Mouse (Mus musculus): ENCODE data around the gene Gm42715. TPM values are rescaled to one million over a fixed set of nuclear protein-coding genes. Genes with fewer than 3 reads are reported as not detected.
"Not testable (repeated sequence)": the region's sequence is repeated elsewhere in the genome, so short reads cannot be mapped to it uniquely, and the experiment has no call there.

Gm42715 gene
- polyA plus RNA-seq, 1 experiment = 13.1 TPM

GRCm38 (mm10) chr7:127497382-127497781, 22.0 kb upstream of the Gm42715 start:
- Histone ChIP-seq H3K27me3 (replicated peaks; ENCODE audit: control insufficient read depth, insufficient read depth, low read length) (no peaks in the 10 kb centered on the region), H3K36me3 (ENCODE audit: control insufficient read depth, insufficient read depth, low read length) (no peaks in the 10 kb centered on the region), H3K27ac (ENCODE audit: insufficient read depth, low read depth, low read length) (no peak overlapping the region), H3K4me1 (ENCODE audit: control insufficient read depth, insufficient read depth, low read length) (no peaks in the 10 kb centered on the region), H3K4me3 (ENCODE audit: insufficient read depth, low read depth, low read length) (no peak overlapping the region)
- no peak for TF ChIP-seq CTCF (conservative IDR thresholded peaks at IDR 0.05; ENCODE audit: insufficient read depth, insufficient read length, low read depth, low read length)
- TF ChIP-seq POLR2A (IDR thresholded peaks at IDR 0.05; ENCODE audit: low read depth, low read length) = no peak
- DNase-seq = no peak
- 66% methylated on average over 2 of the region's 2 CpGs for WGBS

- no peaks in the 10 kb centered on the region for H3K4me1 ChIP-seq (ENCODE audit: control insufficient read depth, insufficient read depth, low read length)
- WGBS = 44% methylated on average over 3 of the region's 3 CpGs
- no peaks in the 10 kb centered on the region for H3K27me3 ChIP-seq (replicated peaks; ENCODE audit: control insufficient read depth, insufficient read depth, low read length)
- no peak overlapping the region for H3K27ac ChIP-seq (ENCODE audit: insufficient read depth, low read depth, low read length)
- peak; percentile 63 for DNase-seq
- TF ChIP-seq CTCF (conservative IDR thresholded peaks at IDR 0.05; ENCODE audit: insufficient read depth, insufficient read length, low read depth, low read length) (peak; percentile 53), POLR2A (IDR thresholded peaks at IDR 0.05; ENCODE audit: low read depth, low read length) (no peak)
- H3K36me3 ChIP-seq (ENCODE audit: control insufficient read depth, insufficient read depth, low read length) = no peaks in the 10 kb centered on the region
- no peak overlapping the region for H3K4me3 ChIP-seq (ENCODE audit: insufficient read depth, low read depth, low read length)
Measured at GRCm38 (mm10) chr7:127498407-127498806, 21.0 kb upstream of the Gm42715 start.

DNA sequence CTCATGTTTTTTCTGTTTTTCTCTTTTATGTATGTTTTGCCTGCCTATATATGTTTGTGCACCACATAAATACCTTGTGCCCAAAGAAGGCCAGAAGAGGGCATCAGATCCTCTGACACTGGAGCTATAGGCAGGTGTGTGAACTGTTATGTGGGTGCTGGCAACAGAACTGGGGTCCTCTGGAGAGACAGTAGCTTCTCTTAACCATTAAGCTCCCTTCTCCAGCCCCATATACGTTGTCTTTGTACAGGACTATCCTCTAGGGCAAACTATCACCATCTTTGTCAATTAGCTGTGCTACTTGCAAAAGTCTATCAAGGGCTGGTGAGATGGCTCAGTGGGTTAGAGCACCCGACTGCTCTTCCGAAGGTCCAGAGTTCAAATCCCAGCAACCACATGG, 11.1 kb upstream of the Gm42715 start:
- no peak for DNase-seq
- Histone ChIP-seq H3K27ac (ENCODE audit: insufficient read depth, low read depth, low read length) (no peak overlapping the region), H3K4me1 (ENCODE audit: control insufficient read depth, insufficient read depth, low read length) (no peaks in the 10 kb centered on the region), H3K27me3 (replicated peaks; ENCODE audit: control insufficient read depth, insufficient read depth, low read length) (no peaks in the 10 kb centered on the region), H3K36me3 (ENCODE audit: control insufficient read depth, insufficient read depth, low read length) (no peaks in the 10 kb centered on the region), H3K4me3 (ENCODE audit: insufficient read depth, low read depth, low read length) (no peak overlapping the region)
- WGBS = 91% methylated on average over 3 of the region's 3 CpGs
- TF ChIP-seq CTCF (conservative IDR thresholded peaks at IDR 0.05; ENCODE audit: insufficient read depth, insufficient read length, low read depth, low read length) (no peak), POLR2A (IDR thresholded peaks at IDR 0.05; ENCODE audit: low read depth, low read length) (no peak)

DNA sequence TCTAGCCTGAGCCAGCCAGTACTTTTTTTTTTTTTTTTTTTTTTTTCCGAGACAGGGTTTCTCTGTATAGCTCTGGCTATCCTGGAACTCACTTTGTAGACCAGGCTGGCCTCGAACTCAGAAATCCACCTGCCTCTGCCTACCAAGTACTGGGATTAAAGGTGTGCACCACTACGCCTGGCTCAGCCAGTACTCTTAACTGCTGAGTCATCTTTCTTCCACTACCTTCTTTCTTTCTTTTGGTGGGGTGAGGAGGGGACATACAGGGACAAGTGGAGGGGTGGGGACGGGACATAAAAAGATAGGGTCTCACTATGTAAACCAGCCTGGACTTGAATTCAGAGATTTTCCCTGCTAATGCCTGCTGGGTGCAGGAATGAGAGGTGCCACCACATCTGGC, 9.6 kb upstream of the Gm42715 start:
- not testable (repeated sequence) for H3K36me3 ChIP-seq (ENCODE audit: control insufficient read depth, insufficient read depth, low read length); H3K4me1 ChIP-seq (ENCODE audit: control insufficient read depth, insufficient read depth, low read length); H3K27ac ChIP-seq (ENCODE audit: insufficient read depth, low read depth, low read length); H3K27me3 ChIP-seq (replicated peaks; ENCODE audit: control insufficient read depth, insufficient read depth, low read length); H3K4me3 ChIP-seq (ENCODE audit: insufficient read depth, low read depth, low read length); DNase-seq
- WGBS = 83% methylated on average over 4 of the region's 4 CpGs

GRCm38 (mm10) chr7:127511241-127511640, 8.1 kb upstream of the Gm42715 start:
- Histone ChIP-seq H3K27ac (ENCODE audit: insufficient read depth, low read depth, low read length) (peak overlapping the region; percentile 55), H3K4me1 (ENCODE audit: control insufficient read depth, insufficient read depth, low read length) (peaks cover 6% of the 10 kb centered on the region; the same call in 1 of the 2 replicates), H3K27me3 (replicated peaks; ENCODE audit: control insufficient read depth, insufficient read depth, low read length) (no peaks in the 10 kb centered on the region), H3K4me3 (ENCODE audit: insufficient read depth, low read depth, low read length) (peak overlapping the region; percentile 17; the same call in 1 of the 2 replicates), H3K36me3 (ENCODE audit: control insufficient read depth, insufficient read depth, low read length) (peaks cover 5% of the 10 kb centered on the region)
- 25% methylated on average over 8 of the region's 8 CpGs for WGBS
- peak; percentile 58 for DNase-seq
- TF ChIP-seq CTCF (conservative IDR thresholded peaks at IDR 0.05; ENCODE audit: insufficient read depth, insufficient read length, low read depth, low read length) (no peak), POLR2A (IDR thresholded peaks at IDR 0.05; ENCODE audit: low read depth, low read length) (no peak)

DNA sequence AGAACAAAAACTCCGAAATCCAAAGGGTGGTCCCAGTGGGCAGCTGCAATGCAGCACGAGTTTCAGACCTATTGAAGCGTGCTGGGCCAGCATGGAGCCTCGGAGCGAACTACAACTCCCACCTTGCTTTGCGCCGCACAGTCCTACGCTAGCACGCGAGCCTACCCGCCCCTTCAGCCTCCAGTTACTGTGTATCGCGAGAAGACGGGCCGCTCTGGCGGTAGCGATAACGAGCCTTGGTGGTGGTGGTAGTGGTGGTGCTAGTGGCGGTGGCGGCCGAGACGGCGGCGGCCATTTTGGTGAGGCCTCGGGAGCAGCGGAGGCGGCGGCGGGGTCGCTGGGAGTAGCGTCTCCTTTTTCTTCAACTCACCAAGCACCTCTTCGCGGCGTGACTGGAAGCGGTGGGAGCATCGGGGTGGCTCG, 7.6 kb upstream of the Gm42715 start, which contains the start of gene Srcap:
Gene Srcap (plus strand): TSS at position 176 of the 423 bp plus-strand sequence.
- peak within 1 kb of the TSS; percentile 68 for H3K4me3 ChIP-seq (ENCODE audit: insufficient read depth, low read depth, low read length)
- peaks cover 6% of the 10 kb centered on the region; the same call in 1 of the 2 replicates for H3K4me1 ChIP-seq (ENCODE audit: control insufficient read depth, insufficient read depth, low read length)
- peak; percentile 99 for DNase-seq
- no peaks in the 10 kb centered on the region for H3K27me3 ChIP-seq (replicated peaks; ENCODE audit: control insufficient read depth, insufficient read depth, low read length)
- H3K27ac ChIP-seq (ENCODE audit: insufficient read depth, low read depth, low read length) = peak within 1 kb of the TSS; percentile 94
- TF ChIP-seq CTCF (conservative IDR thresholded peaks at IDR 0.05; ENCODE audit: insufficient read depth, insufficient read length, low read depth, low read length) (no peak), POLR2A (IDR thresholded peaks at IDR 0.05; ENCODE audit: low read depth, low read length) (peak; percentile 73)
- WGBS = under 1% methylated on average over 37 of the region's 37 CpGs
- peaks cover 6% of the 10 kb centered on the region for H3K36me3 ChIP-seq (ENCODE audit: control insufficient read depth, insufficient read depth, low read length)

GRCm38 (mm10) chr7:127512231-127513015, 7.0 kb upstream of the Gm42715 start:
- Histone ChIP-seq H3K27ac (ENCODE audit: insufficient read depth, low read depth, low read length) (peak overlapping the region; percentile 94), H3K4me3 (ENCODE audit: insufficient read depth, low read depth, low read length) (peak overlapping the region; percentile 68), H3K27me3 (replicated peaks; ENCODE audit: control insufficient read depth, insufficient read depth, low read length) (no peaks in the 10 kb centered on the region), H3K4me1 (ENCODE audit: control insufficient read depth, insufficient read depth, low read length) (peaks cover 6% of the 10 kb centered on the region; the same call in 1 of the 2 replicates), H3K36me3 (ENCODE audit: control insufficient read depth, insufficient read depth, low read length) (peaks cover 8% of the 10 kb centered on the region)
- no peak for TF ChIP-seq CTCF (conservative IDR thresholded peaks at IDR 0.05; ENCODE audit: insufficient read depth, insufficient read length, low read depth, low read length)
- TF ChIP-seq POLR2A (IDR thresholded peaks at IDR 0.05; ENCODE audit: low read depth, low read length) = no peak
- under 1% methylated on average over 80 of the region's 93 CpGs for WGBS
- peak; percentile 93 for DNase-seq

Measured in kidney, adult 2 months (tissue).